Mouse (Mus musculus): ENCODE results near the gene Mettl7a1. TPM values are rescaled to one million over a fixed set of nuclear protein-coding genes. Genes with fewer than 3 reads are reported as not detected.
A peak's percentile ranks its signal among the peaks of the same experiment; 100 is the strongest.
"Not testable (repeated sequence)": the region's sequence is repeated elsewhere in the genome, so short reads cannot be mapped to it uniquely, and the experiment has no call there.

The Mettl7a1 gene
- polyA plus RNA-seq, 1 experiment from 2014 or later = 3.4 TPM

DNA sequence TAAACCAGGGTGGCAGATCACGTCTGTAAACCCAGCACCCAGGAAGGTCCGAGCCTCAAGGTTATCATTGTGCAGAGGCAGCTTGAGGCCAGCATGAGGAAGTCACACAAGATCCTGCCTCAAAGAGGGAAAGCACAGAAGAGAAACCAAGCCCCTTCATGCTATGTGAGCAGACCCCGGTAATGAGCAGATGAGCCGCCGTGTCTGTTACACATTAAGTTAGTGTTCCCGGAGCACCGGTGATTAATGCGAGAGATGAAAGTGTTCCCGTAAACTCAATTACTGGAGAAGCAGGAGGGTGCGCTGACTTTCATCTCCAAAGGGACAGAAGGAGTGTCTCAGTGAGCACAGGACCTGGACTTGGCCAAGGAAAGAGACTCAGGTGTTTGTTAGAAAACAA is 25.4 kb downstream of the Mettl7a1 start:
- ATAC-seq (ENCODE audit: low FRiP score); H3K4me2 ChIP-seq (replicated peaks; ENCODE audit: low read depth, low read length); H3K9me3 ChIP-seq (ENCODE audit: control insufficient read depth, low read length); H3K4me1 ChIP-seq (replicated peaks; ENCODE audit: control insufficient read depth, insufficient read depth, low read length); H3K4me3 ChIP-seq (ENCODE audit: low read depth, low read length); H3K27me3 ChIP-seq (ENCODE audit: control insufficient read depth, insufficient read depth, low read length); H3K9ac ChIP-seq (ENCODE audit: low read depth, low read length); H3K27ac ChIP-seq (ENCODE audit: low read depth, low read length); H3K36me3 ChIP-seq (ENCODE audit: control insufficient read depth, insufficient read depth, low read length); DNase-seq (ENCODE audit: low spot score): not testable (repeated sequence)
- WGBS = 72% methylated on average over 9 of the region's 10 CpGs

DNA sequence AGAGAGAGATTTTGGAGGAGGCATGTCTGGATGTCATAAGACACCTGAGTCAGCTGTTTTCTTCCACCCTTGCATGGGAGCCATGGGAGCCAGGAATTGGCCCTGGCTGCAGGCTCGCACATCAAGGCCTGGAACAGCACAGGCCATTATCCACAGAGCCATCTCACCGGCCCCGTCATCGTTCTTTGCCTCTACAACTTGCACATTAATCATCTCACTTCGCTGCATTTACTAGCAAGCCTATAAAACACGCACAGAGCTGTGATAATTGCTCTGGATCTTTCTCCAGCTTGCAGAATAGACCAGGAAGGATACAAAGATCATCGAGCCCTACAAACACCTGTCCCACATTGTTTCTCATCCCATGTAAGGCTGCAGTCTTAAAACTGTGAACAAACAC is 26.8 kb downstream of the Mettl7a1 start:
- Histone ChIP-seq H3K27me3 (ENCODE audit: control insufficient read depth, insufficient read depth, low read length) (no peaks in the 10 kb centered on the region), H3K36me3 (ENCODE audit: control insufficient read depth, insufficient read depth, low read length) (no peaks in the 10 kb centered on the region), H3K4me3 (ENCODE audit: low read depth, low read length) (no peak overlapping the region), H3K4me1 (replicated peaks; ENCODE audit: control insufficient read depth, insufficient read depth, low read length) (no peaks in the 10 kb centered on the region), H3K9ac (ENCODE audit: low read depth, low read length) (no peak overlapping the region), H3K4me2 (replicated peaks; ENCODE audit: low read depth, low read length) (no peak overlapping the region), H3K9me3 (ENCODE audit: control insufficient read depth, low read length) (no peaks in the 10 kb centered on the region), H3K27ac (ENCODE audit: low read depth, low read length) (no peak overlapping the region)
- DNase-seq (ENCODE audit: low spot score) (no peak), ATAC-seq (ENCODE audit: low FRiP score) (no peak)
- 78% methylated on average over 7 of the region's 7 CpGs for WGBS

DNA sequence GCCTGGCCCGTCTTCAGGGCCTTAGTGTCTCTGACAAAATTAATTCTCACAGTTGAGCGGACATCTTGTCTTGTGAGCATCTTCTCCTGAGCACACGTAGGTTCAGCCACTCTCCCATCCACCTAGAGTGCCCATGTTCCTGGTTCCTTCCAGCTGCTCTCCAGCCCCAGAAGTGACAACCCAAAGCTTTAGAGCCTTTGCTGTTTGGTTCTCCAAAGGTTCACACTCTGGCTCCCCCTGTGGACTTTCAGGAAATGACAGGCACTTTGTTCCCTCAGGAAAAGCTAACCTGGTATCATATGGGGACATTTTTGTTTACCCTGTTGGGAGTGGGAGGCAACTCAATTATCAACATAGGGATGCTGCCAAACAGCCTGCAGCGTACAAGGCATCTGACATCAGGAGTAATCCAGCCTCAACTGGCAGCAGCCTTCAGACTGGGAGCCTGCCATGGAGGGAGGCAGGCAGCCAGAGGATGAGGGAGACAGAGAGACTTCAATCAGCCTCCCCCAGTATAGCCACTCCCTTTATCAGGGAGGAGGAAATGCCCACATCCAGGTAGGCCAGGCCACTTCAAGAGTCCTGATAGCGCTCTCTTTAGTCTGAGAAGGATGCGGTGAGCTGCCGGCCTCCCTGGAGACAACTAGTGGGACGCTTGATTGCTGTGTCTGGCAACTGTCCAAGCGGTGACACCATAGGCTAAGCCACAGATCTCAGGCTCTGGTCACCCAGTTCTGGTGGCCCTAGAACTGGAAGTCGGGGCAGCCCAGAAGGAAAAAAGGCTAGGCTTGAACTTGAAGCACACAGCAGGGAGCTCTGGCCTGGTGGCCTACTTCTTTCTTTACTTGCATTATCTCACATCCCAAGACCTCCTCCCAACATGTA is 28.4 kb downstream of the Mettl7a1 start:
- not testable (repeated sequence) for H3K4me1 ChIP-seq (replicated peaks; ENCODE audit: control insufficient read depth, insufficient read depth, low read length); H3K9ac ChIP-seq (ENCODE audit: low read depth, low read length); H3K4me2 ChIP-seq (replicated peaks; ENCODE audit: low read depth, low read length); H3K4me3 ChIP-seq (ENCODE audit: low read depth, low read length); H3K36me3 ChIP-seq (ENCODE audit: control insufficient read depth, insufficient read depth, low read length); ATAC-seq (ENCODE audit: low FRiP score); H3K27me3 ChIP-seq (ENCODE audit: control insufficient read depth, insufficient read depth, low read length); DNase-seq (ENCODE audit: low spot score); H3K9me3 ChIP-seq (ENCODE audit: control insufficient read depth, low read length); H3K27ac ChIP-seq (ENCODE audit: low read depth, low read length)
- WGBS = 32% methylated on average over 2 of the region's 10 CpGs

DNA sequence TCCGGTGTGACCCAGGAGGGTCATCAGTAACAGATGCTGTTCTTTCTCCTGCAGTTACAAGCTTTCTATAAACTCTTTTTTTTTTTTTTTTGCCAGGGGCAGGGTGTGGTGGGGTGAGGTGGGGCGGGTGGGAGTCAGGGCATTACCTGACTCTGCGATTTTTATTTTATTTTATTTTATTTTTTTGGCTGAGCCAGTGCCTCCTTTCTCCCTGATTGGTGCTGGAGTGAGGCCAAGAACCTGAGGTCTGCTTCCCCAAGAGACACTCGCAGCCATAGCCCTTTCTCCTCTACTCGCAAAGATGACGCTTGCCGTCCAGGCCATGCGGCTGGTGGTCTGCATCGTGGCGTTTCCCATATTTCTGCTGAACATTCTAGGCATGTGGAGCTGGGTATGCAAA is 30.7 kb downstream of the Mettl7a1 start, which contains the start of gene Mettl7a3:
Gene Mettl7a3 (plus strand): TSS at position 301 of the 400 bp plus-strand sequence.
- Histone ChIP-seq H3K27me3 (ENCODE audit: control insufficient read depth, insufficient read depth, low read length) (no peaks in the 10 kb centered on the region), H3K4me2 (replicated peaks; ENCODE audit: low read depth, low read length) (no peak within 1 kb of the TSS), H3K9ac (ENCODE audit: low read depth, low read length) (no peak within 1 kb of the TSS), H3K4me3 (ENCODE audit: low read depth, low read length) (no peak within 1 kb of the TSS), H3K9me3 (ENCODE audit: control insufficient read depth, low read length) (no peaks in the 10 kb centered on the region), H3K27ac (ENCODE audit: low read depth, low read length) (no peak within 1 kb of the TSS), H3K4me1 (replicated peaks; ENCODE audit: control insufficient read depth, insufficient read depth, low read length) (no peaks in the 10 kb centered on the region), H3K36me3 (ENCODE audit: control insufficient read depth, insufficient read depth, low read length) (no peaks in the 10 kb centered on the region)
- WGBS = 85% methylated on average over 10 of the region's 10 CpGs
- DNase-seq (ENCODE audit: low spot score) (no peak), ATAC-seq (ENCODE audit: low FRiP score) (no peak)

DNA sequence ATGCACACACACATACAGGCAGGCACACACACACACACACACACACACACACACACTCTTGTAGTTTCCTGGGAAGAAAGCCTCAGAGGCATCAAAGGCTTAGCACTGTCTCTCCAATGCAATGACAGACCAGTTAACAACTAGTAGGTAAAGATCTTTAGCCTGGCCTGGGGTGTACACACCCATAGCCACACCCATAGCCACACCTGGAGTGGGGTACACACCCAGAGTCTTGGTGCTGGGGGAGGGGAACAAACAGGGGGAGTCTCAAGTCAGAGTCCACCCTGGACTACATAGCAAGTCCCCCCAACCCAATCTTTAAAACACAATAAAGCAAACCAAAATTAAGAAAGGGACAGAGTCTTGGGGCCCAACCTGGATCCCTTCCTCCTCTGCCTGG is 33.4 kb downstream of the Mettl7a1 start:
- H3K27me3 ChIP-seq (ENCODE audit: control insufficient read depth, insufficient read depth, low read length); H3K4me1 ChIP-seq (replicated peaks; ENCODE audit: control insufficient read depth, insufficient read depth, low read length); H3K9ac ChIP-seq (ENCODE audit: low read depth, low read length); DNase-seq (ENCODE audit: low spot score); H3K9me3 ChIP-seq (ENCODE audit: control insufficient read depth, low read length); H3K4me2 ChIP-seq (replicated peaks; ENCODE audit: low read depth, low read length); ATAC-seq (ENCODE audit: low FRiP score); H3K36me3 ChIP-seq (ENCODE audit: control insufficient read depth, insufficient read depth, low read length); H3K4me3 ChIP-seq (ENCODE audit: low read depth, low read length); H3K27ac ChIP-seq (ENCODE audit: low read depth, low read length): not testable (repeated sequence)

DNA sequence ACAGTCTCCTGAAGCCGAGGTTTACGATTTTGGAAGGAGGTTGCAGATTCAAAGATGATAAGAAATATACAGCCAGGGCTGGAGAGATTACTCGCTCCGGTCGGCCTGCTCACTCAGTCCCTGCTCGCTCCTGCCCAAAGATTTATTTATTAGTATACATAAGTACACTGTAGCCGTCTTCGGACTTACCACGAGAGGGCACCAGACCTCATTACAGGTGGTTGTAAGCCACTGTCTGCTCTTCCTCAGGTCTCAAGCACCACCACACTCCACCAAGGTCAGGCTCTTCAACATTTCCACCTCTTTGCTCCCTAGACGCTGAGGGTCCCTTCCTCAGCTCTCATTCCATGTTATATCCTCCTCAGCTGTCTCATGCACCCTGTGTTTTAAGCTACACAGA is 33.9 kb downstream of the Mettl7a1 start:
- H3K27ac ChIP-seq (ENCODE audit: low read depth, low read length); H3K9ac ChIP-seq (ENCODE audit: low read depth, low read length); H3K27me3 ChIP-seq (ENCODE audit: control insufficient read depth, insufficient read depth, low read length); H3K36me3 ChIP-seq (ENCODE audit: control insufficient read depth, insufficient read depth, low read length); H3K4me3 ChIP-seq (ENCODE audit: low read depth, low read length); H3K9me3 ChIP-seq (ENCODE audit: control insufficient read depth, low read length); H3K4me1 ChIP-seq (replicated peaks; ENCODE audit: control insufficient read depth, insufficient read depth, low read length); ATAC-seq (ENCODE audit: low FRiP score); H3K4me2 ChIP-seq (replicated peaks; ENCODE audit: low read depth, low read length): not testable (repeated sequence)
- WGBS = 47% methylated on average over 10 of the region's 10 CpGs
- peak; percentile 52 for DNase-seq (ENCODE audit: low spot score)

DNA sequence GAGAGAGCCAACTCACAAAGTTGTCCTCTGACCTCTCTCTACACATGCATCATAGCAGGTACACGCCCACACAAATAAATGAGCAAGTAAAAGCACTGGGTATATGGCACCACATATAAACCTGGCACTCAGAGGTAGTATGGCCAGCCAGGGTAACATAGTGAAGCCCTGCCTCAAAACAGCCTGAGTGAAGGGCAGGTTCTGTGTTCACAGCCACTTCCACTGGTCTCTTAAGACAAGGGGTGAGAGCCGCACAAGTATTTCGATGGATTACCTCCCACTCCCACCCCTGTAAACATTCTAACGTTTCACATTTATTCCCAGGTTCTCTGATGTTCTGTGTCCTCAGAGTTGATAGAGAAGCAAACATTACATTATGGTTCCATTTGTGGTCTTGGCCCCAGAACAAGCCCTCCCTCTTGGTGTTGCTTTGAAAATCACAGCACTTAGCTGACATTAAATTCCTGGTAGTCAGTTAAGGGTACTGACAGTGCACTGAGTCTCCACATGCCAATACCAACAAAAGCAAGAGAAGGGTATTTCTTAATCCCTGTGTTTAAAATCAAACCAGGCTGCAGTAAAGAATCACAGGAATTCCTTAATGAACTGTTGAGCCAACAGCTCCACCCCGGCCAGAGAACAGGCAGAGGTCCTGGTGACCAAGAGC is 37.5 kb downstream of the Mettl7a1 start:
- not testable (repeated sequence) for H3K4me2 ChIP-seq (replicated peaks; ENCODE audit: low read depth, low read length); H3K36me3 ChIP-seq (ENCODE audit: control insufficient read depth, insufficient read depth, low read length); H3K9ac ChIP-seq (ENCODE audit: low read depth, low read length); ATAC-seq (ENCODE audit: low FRiP score); H3K4me3 ChIP-seq (ENCODE audit: low read depth, low read length); H3K27me3 ChIP-seq (ENCODE audit: control insufficient read depth, insufficient read depth, low read length); H3K4me1 ChIP-seq (replicated peaks; ENCODE audit: control insufficient read depth, insufficient read depth, low read length); H3K27ac ChIP-seq (ENCODE audit: low read depth, low read length); DNase-seq (ENCODE audit: low spot score); H3K9me3 ChIP-seq (ENCODE audit: control insufficient read depth, low read length)
- WGBS = 75% methylated on average over 4 of the region's 5 CpGs

DNA sequence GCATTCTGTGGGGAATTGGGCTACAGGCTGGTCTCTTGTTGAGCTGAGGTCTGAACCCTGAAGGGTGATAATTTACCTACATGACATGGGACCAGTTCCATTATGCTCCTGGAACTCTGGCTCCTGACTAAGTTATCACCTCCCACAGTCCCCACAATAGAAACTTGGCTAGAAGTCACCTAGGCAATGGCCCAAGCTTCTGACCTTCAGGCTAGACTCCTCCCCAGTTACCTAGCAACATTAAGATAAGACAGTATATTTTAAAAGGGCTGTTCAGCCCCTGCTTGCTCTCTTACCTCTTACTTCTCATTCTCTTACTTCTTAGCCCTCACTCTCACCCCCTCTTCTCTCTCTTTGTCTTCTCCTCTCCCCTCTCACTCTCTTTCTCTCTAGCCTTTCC is 41.5 kb downstream of the Mettl7a1 start:
- H3K36me3 ChIP-seq (ENCODE audit: control insufficient read depth, insufficient read depth, low read length) = no peaks in the 10 kb centered on the region
- H3K9ac ChIP-seq (ENCODE audit: low read depth, low read length) = no peak overlapping the region
- no peaks in the 10 kb centered on the region for H3K9me3 ChIP-seq (ENCODE audit: control insufficient read depth, low read length)
- no peak overlapping the region for H3K4me2 ChIP-seq (replicated peaks; ENCODE audit: low read depth, low read length)
- no peak for DNase-seq (ENCODE audit: low spot score)
- no peaks in the 10 kb centered on the region for H3K4me1 ChIP-seq (replicated peaks; ENCODE audit: control insufficient read depth, insufficient read depth, low read length)
- no peaks in the 10 kb centered on the region for H3K27me3 ChIP-seq (ENCODE audit: control insufficient read depth, insufficient read depth, low read length)
- ATAC-seq (ENCODE audit: low FRiP score) = no peak
- H3K27ac ChIP-seq (ENCODE audit: low read depth, low read length) = no peak overlapping the region
- H3K4me3 ChIP-seq (ENCODE audit: low read depth, low read length) = no peak overlapping the region

DNA sequence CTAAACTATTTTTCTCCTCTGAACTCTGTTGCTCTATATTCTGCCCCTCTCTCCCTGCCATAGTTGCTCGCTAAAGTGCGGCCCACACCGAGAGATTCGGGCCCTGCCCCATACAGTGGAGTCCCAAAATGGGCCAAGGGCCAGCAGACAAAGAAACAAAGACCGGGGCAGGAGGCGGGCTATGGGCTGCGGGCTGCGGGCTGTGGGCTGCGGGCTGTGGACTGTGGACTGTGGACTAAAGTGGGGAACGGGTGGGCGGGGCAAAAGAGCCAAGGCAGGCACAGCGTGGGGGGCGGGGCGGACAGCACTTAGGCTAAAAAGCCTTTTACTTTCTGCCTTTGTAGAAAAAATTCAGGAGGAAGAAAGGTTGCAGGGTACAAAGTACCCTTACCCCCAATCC is 42.8 kb downstream of the Mettl7a1 start:
- H3K36me3 ChIP-seq (ENCODE audit: control insufficient read depth, insufficient read depth, low read length) = no peaks in the 10 kb centered on the region
- H3K4me1 ChIP-seq (replicated peaks; ENCODE audit: control insufficient read depth, insufficient read depth, low read length) = no peaks in the 10 kb centered on the region
- H3K9ac ChIP-seq (ENCODE audit: low read depth, low read length) = no peak overlapping the region
- no peak overlapping the region for H3K4me3 ChIP-seq (ENCODE audit: low read depth, low read length)
- H3K27ac ChIP-seq (ENCODE audit: low read depth, low read length) = no peak overlapping the region; the same call in 1 of the 2 replicates
- H3K27me3 ChIP-seq (ENCODE audit: control insufficient read depth, insufficient read depth, low read length) = no peaks in the 10 kb centered on the region
- WGBS = 70% methylated on average over 14 of the region's 14 CpGs
- ATAC-seq (ENCODE audit: low FRiP score) = no peak
- no peak overlapping the region for H3K4me2 ChIP-seq (replicated peaks; ENCODE audit: low read depth, low read length)
- no peak for DNase-seq (ENCODE audit: low spot score)
- no peaks in the 10 kb centered on the region for H3K9me3 ChIP-seq (ENCODE audit: control insufficient read depth, low read length)

All from hindbrain, embryonic 11.5 days (tissue).